Mouse (Mus musculus) bone marrow, adult 2 months (tissue): ENCODE measurements around the gene Gnb1. TPM values are rescaled to one million over a fixed set of nuclear protein-coding genes. Genes with fewer than 3 reads are reported as not detected.

Experiments
- H3K27ac ChIP-seq: fragments of 200-500 bp; 2 replicates; pipeline ENCODE4 v1.5.1; 2012; ENCODE audit warnings: low read depth, mild to moderate bottlenecking, control low read depth, inconsistent platforms, low read length; ENCODE audit not compliant: control insufficient read depth, poor library complexity, insufficient read depth
- H3K4me1 ChIP-seq: fragments of 200-500 bp; 2 replicates; pipeline ENCODE4 v1.6.1; 2011; ENCODE audit warnings: low read length; ENCODE audit not compliant: control insufficient read depth, insufficient read depth
- H3K4me3 ChIP-seq: fragments of 200-500 bp; replicated peaks from 2 replicates; pipeline ENCODE3; 2011; ENCODE audit warnings: mild to moderate bottlenecking, low read depth, low read length, control low read depth; ENCODE audit not compliant: control insufficient read depth
- CTCF ChIP-seq: fragments of 200-500 bp; IDR thresholded peaks from 2 replicates; pipeline ENCODE4 v1.5.1; 2011; ENCODE audit warnings: low read length, control low read depth; ENCODE audit not compliant: control insufficient read depth, insufficient read depth
- POLR2A ChIP-seq: fragments of 200-500 bp; IDR thresholded peaks from 2 replicates; pipeline ENCODE4 v1.6.1; 2011; ENCODE audit warnings: low read depth, mild to moderate bottlenecking, control low read depth, low read length, borderline replicate concordance; ENCODE audit not compliant: control insufficient read depth
- WGBS: fragments of 180-500 bp; shearing (Covaris S2); methylation state at CpG from one replicate; pipeline ENCODE4 v1.1.7; 2018; 5-methylcytosine and 5-hydroxymethylcytosine counted together
- polyA plus RNA-seq: library from polyadenylated mRNA; stranded (reverse); fragments of >200 nt; gene quantifications from 2 replicates; pipeline ENCODE4 v1.2.4, GENCODE M21; 2011; ENCODE audit warnings: low replicate concordance; ENCODE audit not compliant: missing spikeins, insufficient read depth, insufficient read length

Gnb1 gene
- polyA plus RNA-seq, 1 experiment: 115 TPM

- WGBS: 17% methylated on average over 28 of the region's 28 CpGs
- Histone ChIP-seq H3K4me3 (no peak overlapping the region), H3K4me1 (no peaks in the 10 kb centered on the region; the same call in 1 of the 2 replicates), H3K27ac (no peak overlapping the region)
- TF ChIP-seq CTCF: peak; percentile 95
- 0 out of 2 replicates have a peak, but pooled peaks have one; percentile 11 for TF ChIP-seq POLR2A
Measured at GRCm38 (mm10) chr4:155481381-155482124, 9.6 kb upstream of the Gnb1 start.

GRCm38 (mm10) chr4:155482125-155482480, 9.1 kb upstream of the Gnb1 start:
- no peaks in the 10 kb centered on the region; the same call in 1 of the 2 replicates for H3K4me1 ChIP-seq
- no peak overlapping the region for H3K27ac ChIP-seq
- no peak for TF ChIP-seq CTCF
- no peak for TF ChIP-seq POLR2A
- no peak overlapping the region for H3K4me3 ChIP-seq
- 90% methylated on average over 6 of the region's 6 CpGs for WGBS

GRCm38 (mm10) chr4:155482733-155483540, 8.2 kb upstream of the Gnb1 start:
- 73% methylated on average over 8 of the region's 8 CpGs for WGBS
- H3K4me3 ChIP-seq: no peak overlapping the region
- no peak for TF ChIP-seq CTCF
- no peak for TF ChIP-seq POLR2A
- H3K27ac ChIP-seq: no peak overlapping the region
- H3K4me1 ChIP-seq: peaks cover 4% of the 10 kb centered on the region

GRCm38 (mm10) chr4:155485521-155485920, 5.6 kb upstream of the Gnb1 start:
- TF ChIP-seq CTCF (no peak), POLR2A (no peak)
- H3K4me1 ChIP-seq: peaks cover 11% of the 10 kb centered on the region
- WGBS: 49% methylated on average over 3 of the region's 3 CpGs
- H3K27ac ChIP-seq: no peak overlapping the region
- H3K4me3 ChIP-seq: no peak overlapping the region

GRCm38 (mm10) chr4:155487746-155488145, 3.4 kb upstream of the Gnb1 start:
- TF ChIP-seq POLR2A: no peak
- no peak for TF ChIP-seq CTCF
- WGBS: 5% methylated on average over 3 of the region's 3 CpGs
- Histone ChIP-seq H3K27ac (peak overlapping the region; percentile 54; the same call in 1 of the 2 replicates), H3K4me1 (peaks cover 12% of the 10 kb centered on the region), H3K4me3 (no peak overlapping the region)

GRCm38 (mm10) chr4:155488232-155489025, 2.7 kb upstream of the Gnb1 start:
- TF ChIP-seq POLR2A (no peak), CTCF (no peak)
- WGBS: 27% methylated on average over 8 of the region's 8 CpGs
- peak overlapping the region; percentile 54 for H3K27ac ChIP-seq
- no peak overlapping the region for H3K4me3 ChIP-seq
- peaks cover 12% of the 10 kb centered on the region for H3K4me1 ChIP-seq

- H3K4me1 ChIP-seq: peaks cover 12% of the 10 kb centered on the region
- 0 out of 2 replicates have a peak overlapping the region, but pooled peaks have one; percentile 28 for H3K27ac ChIP-seq
- WGBS: 65% methylated on average over 9 of the region's 9 CpGs
- no peak overlapping the region for H3K4me3 ChIP-seq
- TF ChIP-seq CTCF: no peak
- TF ChIP-seq POLR2A: no peak
Measured at GRCm38 (mm10) chr4:155489101-155489970, 1.8 kb upstream of the Gnb1 start.
